Mouse (Mus musculus) E14TG2a.4 (cell line): Measurements from ENCODE around the gene Cr2.

Experiments
- H3K27me3 ChIP-seq: 2 replicates; pipeline ENCODE4 v1.6.1; 2014; ENCODE audit warnings: low read length, control low read depth; ENCODE audit not compliant: insufficient read depth
- H3K36me3 ChIP-seq: 2 replicates; pipeline ENCODE4 v1.6.1; 2014; ENCODE audit warnings: low read length, control low read depth; ENCODE audit not compliant: insufficient read depth
- H3K4me1 ChIP-seq: replicated peaks from 2 replicates; pipeline ENCODE4 v1.6.1; 2014; ENCODE audit warnings: low read depth, low read length, control low read depth
- H3K4me3 ChIP-seq: replicated peaks from 2 replicates; pipeline ENCODE4 v1.5.1; 2014; ENCODE audit warnings: mild to moderate bottlenecking, low read length
- H3K9me3 ChIP-seq: 2 replicates; pipeline ENCODE4 v1.6.1; 2014; ENCODE audit warnings: low read length, control low read depth
- CTCF ChIP-seq: conservative IDR thresholded peaks from 2 replicates; pipeline ENCODE4 v1.5.1; 2014; ENCODE audit warnings: low read length
- NANOG ChIP-seq: IDR thresholded peaks from 2 replicates; pipeline ENCODE4 v1.6.1; 2014; ENCODE audit warnings: borderline replicate concordance, low read length, mixed read lengths
- POU5F1 ChIP-seq: IDR thresholded peaks from 2 replicates; pipeline ENCODE4 v1.6.1; 2014; ENCODE audit warnings: low read length, borderline replicate concordance

Gene Cr2

GRCm38 (mm10) chr1:195130479-195130878 lies 46.0 kb downstream of the Cr2 start:
- Histone ChIP-seq H3K9me3 (no peaks in the 10 kb centered on the region), H3K36me3 (peaks cover 28% of the 10 kb centered on the region), H3K27me3 (no peaks in the 10 kb centered on the region), H3K4me1 (peaks cover 8% of the 10 kb centered on the region), H3K4me3 (peak overlapping the region; percentile 84)
- no peak for TF ChIP-seq NANOG
- TF ChIP-seq POU5F1 = no peak

- TF ChIP-seq POU5F1 (no peak), CTCF (no peak), NANOG (no peak)
- peaks cover 8% of the 10 kb centered on the region for H3K4me1 ChIP-seq
Observed at GRCm38 (mm10) chr1:195129867-195130266, 46.6 kb downstream of the Cr2 start.

DNA sequence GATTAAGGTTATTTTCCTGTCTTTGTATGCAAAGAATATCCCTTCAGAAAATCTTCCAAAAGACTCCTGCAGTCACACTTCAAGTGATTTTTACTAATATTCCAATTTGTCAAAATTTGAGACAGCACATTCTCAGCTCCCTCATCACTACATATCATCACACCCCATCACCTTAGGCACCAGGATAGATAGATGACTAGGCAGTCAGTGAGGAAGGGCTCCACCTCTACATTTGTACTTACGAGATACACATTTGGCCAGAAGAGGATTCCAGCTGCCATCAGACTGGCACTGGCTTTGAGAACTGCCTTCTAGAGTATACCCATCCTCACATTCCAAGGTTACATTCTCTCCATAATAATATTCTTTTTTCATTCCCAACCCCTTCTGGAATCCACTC lies 62.1 kb downstream of the Cr2 start:
- no peaks in the 10 kb centered on the region for H3K27me3 ChIP-seq
- no peak for TF ChIP-seq POU5F1
- TF ChIP-seq CTCF = no peak
- TF ChIP-seq NANOG = no peak
- H3K4me1 ChIP-seq = no peaks in the 10 kb centered on the region
- no peak overlapping the region for H3K4me3 ChIP-seq
- peaks cover 40% of the 10 kb centered on the region for H3K36me3 ChIP-seq
- H3K9me3 ChIP-seq = no peaks in the 10 kb centered on the region

More at GRCm38 (mm10) chr1:195129867-195130266, 46.6 kb downstream of the Cr2 start:
- no peaks in the 10 kb centered on the region for H3K27me3 ChIP-seq
- peaks cover 28% of the 10 kb centered on the region for H3K36me3 ChIP-seq
- H3K9me3 ChIP-seq = no peaks in the 10 kb centered on the region
- H3K4me3 ChIP-seq = no peak overlapping the region

DNA sequence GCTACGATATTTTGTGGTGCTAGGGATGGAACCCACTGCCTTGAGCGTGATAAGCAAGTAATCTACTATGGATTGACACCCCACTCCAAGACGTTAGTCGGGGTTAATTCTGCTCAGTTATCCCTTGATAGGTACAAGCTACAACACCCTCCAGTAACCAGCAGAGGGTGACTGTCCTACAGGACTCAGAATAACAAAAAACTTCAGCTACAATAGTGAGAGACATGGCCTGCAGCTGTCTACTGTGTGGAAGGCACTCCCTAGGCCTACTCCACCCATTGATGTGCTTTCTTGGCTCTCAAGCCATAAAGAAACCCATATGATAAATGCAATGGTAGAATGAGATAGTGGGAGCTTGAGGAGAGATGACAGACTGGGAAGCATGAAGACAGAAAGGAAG lies 62.9 kb downstream of the Cr2 start:
- Histone ChIP-seq H3K4me1 (no peaks in the 10 kb centered on the region), H3K9me3 (no peaks in the 10 kb centered on the region), H3K4me3 (no peak overlapping the region), H3K27me3 (no peaks in the 10 kb centered on the region), H3K36me3 (peaks cover 40% of the 10 kb centered on the region)
- TF ChIP-seq NANOG (no peak), CTCF (no peak), POU5F1 (no peak)

GRCm38 (mm10) chr1:195100693-195101092 lies 75.8 kb downstream of the Cr2 start:
- H3K4me3 ChIP-seq = no peak overlapping the region
- H3K27me3 ChIP-seq = no peaks in the 10 kb centered on the region
- TF ChIP-seq CTCF (no peak), NANOG (no peak), POU5F1 (no peak)
- H3K9me3 ChIP-seq = no peaks in the 10 kb centered on the region
- H3K36me3 ChIP-seq = peaks cover 7% of the 10 kb centered on the region; the same call in 1 of the 2 replicates
- no peaks in the 10 kb centered on the region for H3K4me1 ChIP-seq

GRCm38 (mm10) chr1:195098004-195098403 lies 78.5 kb downstream of the Cr2 start:
- H3K36me3 ChIP-seq = no peaks in the 10 kb centered on the region
- H3K4me3 ChIP-seq = no peak overlapping the region
- no peak for TF ChIP-seq CTCF
- TF ChIP-seq POU5F1 = no peak
- no peak for TF ChIP-seq NANOG
- no peaks in the 10 kb centered on the region for H3K4me1 ChIP-seq
- no peaks in the 10 kb centered on the region for H3K9me3 ChIP-seq
- H3K27me3 ChIP-seq = peaks cover 3% of the 10 kb centered on the region

DNA sequence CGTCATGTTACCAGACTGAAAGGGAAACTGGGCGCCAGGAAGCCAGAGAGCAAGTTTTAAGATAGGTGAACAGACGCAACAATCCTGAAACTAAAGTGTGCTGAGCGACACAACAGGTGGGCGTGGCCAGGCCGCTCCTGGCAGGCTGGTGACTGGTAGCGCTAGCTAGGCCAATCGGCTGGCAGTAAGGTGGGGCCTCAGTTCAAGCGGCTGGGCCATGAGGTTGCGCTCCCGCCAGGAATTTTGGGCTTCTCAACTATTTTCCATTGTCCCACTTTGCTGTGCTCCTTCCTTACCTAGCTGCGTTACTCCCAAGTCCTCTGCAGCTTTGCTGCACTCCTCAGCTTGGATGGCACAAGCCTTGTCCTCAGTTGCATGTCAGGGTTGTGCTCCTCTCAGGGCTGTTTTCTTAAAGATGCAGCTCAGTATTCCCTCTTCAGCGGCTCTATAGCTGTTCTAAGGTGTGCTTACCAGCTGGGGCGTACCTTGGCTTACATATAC lies 84.2 kb downstream of the Cr2 start, which contains the start of gene Cd46:
Cd46 (minus strand) TSS at position 30 of the 501 bp plus-strand sequence.
- peaks cover 10% of the 10 kb centered on the region for H3K27me3 ChIP-seq
- H3K9me3 ChIP-seq = no peaks in the 10 kb centered on the region
- H3K36me3 ChIP-seq = no peaks in the 10 kb centered on the region
- H3K4me1 ChIP-seq = peaks cover 13% of the 10 kb centered on the region
- TF ChIP-seq NANOG = no peak
- no peak for TF ChIP-seq CTCF
- TF ChIP-seq POU5F1 = no peak
- H3K4me3 ChIP-seq = peak within 1 kb of the TSS; percentile 72

- TF ChIP-seq CTCF = no peak
- no peak for TF ChIP-seq NANOG
- TF ChIP-seq POU5F1 = no peak
- Histone ChIP-seq H3K4me3 (peak overlapping the region; percentile 72), H3K9me3 (no peaks in the 10 kb centered on the region), H3K4me1 (peaks cover 13% of the 10 kb centered on the region), H3K36me3 (no peaks in the 10 kb centered on the region), H3K27me3 (peaks cover 10% of the 10 kb centered on the region)
Observed at GRCm38 (mm10) chr1:195091699-195092219, 84.8 kb downstream of the Cr2 start.
